Comparison of ENCODE assay signal across 11 mouse cellular contexts in the genomic region with DNA sequence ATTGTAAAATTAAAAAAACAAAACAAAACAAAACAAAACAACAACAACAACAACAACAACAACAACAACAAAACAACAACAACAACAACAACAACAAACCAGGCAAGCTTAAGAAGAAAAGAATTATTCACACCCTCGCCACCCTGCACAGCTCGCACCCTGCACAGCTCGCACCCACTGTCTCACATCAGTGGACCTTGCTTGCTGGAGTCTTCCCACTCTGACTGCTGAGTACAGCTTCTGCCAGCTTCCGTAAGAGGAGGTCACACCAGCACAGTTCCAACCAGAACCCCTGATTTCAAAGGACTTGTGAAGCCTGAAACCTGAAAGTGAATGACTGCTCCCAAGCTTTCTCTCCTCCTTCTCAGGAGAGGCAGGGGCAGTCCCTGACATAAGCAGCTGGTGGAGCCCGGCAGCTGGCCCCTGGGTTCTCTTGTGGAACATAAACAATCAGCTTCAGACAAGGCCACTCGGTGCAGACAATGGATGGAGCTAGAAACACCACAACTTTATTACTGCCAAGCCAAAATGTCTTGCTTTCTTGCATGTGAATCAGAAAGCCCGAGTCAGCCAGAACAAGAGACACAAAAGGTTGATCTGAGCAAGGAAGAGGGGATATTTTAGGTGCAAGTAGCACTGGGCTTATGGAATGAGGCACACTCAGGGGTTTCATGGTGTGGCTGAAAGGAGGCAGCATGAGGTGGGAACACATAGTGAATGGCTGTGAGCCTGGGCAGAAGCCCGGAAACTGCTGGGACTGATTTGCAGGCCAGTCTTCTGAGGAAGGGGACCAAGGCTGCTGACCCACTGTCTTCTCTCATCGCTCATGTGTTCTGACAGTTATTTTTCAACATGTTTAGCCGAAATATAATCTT.
DNase-seq lines count a peak whose midpoint lies in the region; ATAC-seq lines count a peak whose summit lies in the region.
"Had no signal": no experiment of that assay in that cellular context is flagged by ENCODE, and none has a peak within 500 bp of the region (broad histone marks: within the 10 kb centered on the region; RNA-seq: fewer than 3 reads in every experiment).

No protein-coding gene starts in this region.

- H3K4me1 ChIP-seq in intestine, embryonic 14.5 days (replicated peaks; ENCODE audit: control insufficient read depth, insufficient read depth, low read length), result no peaks in the 10 kb centered on the region; the same call in 1 of the 2 replicates
- H3K4me1 ChIP-seq in intestine, embryonic 15.5 days (replicated peaks), result no peaks in the 10 kb centered on the region
- 0 out of 2 replicates have a peak, but pooled peaks cover 3% of the 10 kb centered on the region for H3K4me1 ChIP-seq in midbrain, embryonic 15.5 days
- H3K4me1 ChIP-seq: liver, embryonic 13.5 days had no signal

- H3K27ac ChIP-seq in intestine, embryonic 14.5 days (ENCODE audit: low read depth), result no peak overlapping the region
- no peak overlapping the region for H3K27ac ChIP-seq in intestine, embryonic 15.5 days
- 0 out of 2 replicates have a peak overlapping the region, but pooled peaks have one; percentile 2 for H3K27ac ChIP-seq in midbrain, embryonic 15.5 days
- H3K27ac ChIP-seq: liver, embryonic 13.5 days had no signal

- 54% methylated on average over 10 of the region's 10 CpGs for WGBS in intestine, embryonic 14.5 days
- WGBS in intestine, embryonic 15.5 days, result 58% methylated on average over 10 of the region's 10 CpGs
- 53% methylated on average over 10 of the region's 10 CpGs for WGBS in midbrain, embryonic 15.5 days

- H3K9me3 ChIP-seq in intestine, embryonic 14.5 days (ENCODE audit: control insufficient read depth, low read length), result no peaks in the 10 kb centered on the region
- no peaks in the 10 kb centered on the region for H3K9me3 ChIP-seq in intestine, embryonic 15.5 days
- no peaks in the 10 kb centered on the region for H3K9me3 ChIP-seq in midbrain, embryonic 15.5 days
- H3K9me3 ChIP-seq: liver, embryonic 13.5 days had no signal

- peak; percentile 60 for DNase-seq in intestine, embryonic 14.5 days (ENCODE audit: low spot score)
- peak; percentile 70 for DNase-seq in embryo, embryonic 10.5 days (ENCODE audit: low spot score)
- DNase-seq in forelimb bud, embryonic 11.5 days (ENCODE audit: low read depth, low spot score), result peak; percentile 16
- DNase-seq in adrenal gland, postnatal 36 days, result no peak
- DNase-seq in lung, adult 18-20 months, result no peak
- no peak for DNase-seq in testis, postnatal 10 days (ENCODE audit: low spot score)
- DNase-seq: adrenal gland, postnatal 14 days; liver, embryonic 13.5 days; right cerebral cortex, postnatal 25 days had no signal

- H3K9ac ChIP-seq in intestine, embryonic 14.5 days (ENCODE audit: low read length), result no peak overlapping the region
- no peak overlapping the region for H3K9ac ChIP-seq in intestine, embryonic 15.5 days
- no peak overlapping the region for H3K9ac ChIP-seq in midbrain, embryonic 15.5 days
- H3K9ac ChIP-seq: liver, embryonic 13.5 days had no signal

- no peak overlapping the region for H3K4me2 ChIP-seq in intestine, embryonic 14.5 days (ENCODE audit: low read length)
- H3K4me2 ChIP-seq in intestine, embryonic 15.5 days (replicated peaks), result no peak overlapping the region
- no peak overlapping the region for H3K4me2 ChIP-seq in midbrain, embryonic 15.5 days
- H3K4me2 ChIP-seq: liver, embryonic 13.5 days had no signal

- no peaks in the 10 kb centered on the region for H3K36me3 ChIP-seq in intestine, embryonic 14.5 days (ENCODE audit: control insufficient read depth, insufficient read depth, low read length)
- no peaks in the 10 kb centered on the region for H3K36me3 ChIP-seq in intestine, embryonic 15.5 days
- no peaks in the 10 kb centered on the region for H3K36me3 ChIP-seq in midbrain, embryonic 15.5 days (replicated peaks)
- H3K36me3 ChIP-seq: liver, embryonic 13.5 days had no signal

- peak; percentile 55; the same call in 1 of the 2 replicates for ATAC-seq in intestine, embryonic 14.5 days (replicated peaks; ENCODE audit: low FRiP score, low TSS enrichment, low read depth)
- no peak; the same call in 1 of the 2 replicates for ATAC-seq in intestine, embryonic 15.5 days
- peak; percentile 62; the same call in 1 of the 2 replicates for ATAC-seq in midbrain, embryonic 15.5 days (replicated peaks)

- H3K4me3 ChIP-seq in intestine, embryonic 14.5 days (ENCODE audit: low read depth, low read length), result no peak overlapping the region
- no peak overlapping the region for H3K4me3 ChIP-seq in intestine, embryonic 15.5 days (replicated peaks)
- H3K4me3 ChIP-seq in midbrain, embryonic 15.5 days, result no peak overlapping the region
- H3K4me3 ChIP-seq: liver, embryonic 13.5 days had no signal

- no peaks in the 10 kb centered on the region for H3K27me3 ChIP-seq in intestine, embryonic 14.5 days (replicated peaks; ENCODE audit: control insufficient read depth, insufficient read depth, low read length)
- no peaks in the 10 kb centered on the region for H3K27me3 ChIP-seq in intestine, embryonic 15.5 days (replicated peaks)
- H3K27me3 ChIP-seq in midbrain, embryonic 15.5 days (replicated peaks), result no peaks in the 10 kb centered on the region
- H3K27me3 ChIP-seq: liver, embryonic 13.5 days had no signal

Comparison
In these comparisons a context has a peak if more than half of its experiments do, and no peak if none do; other contexts are left out.
1. DNase-seq: peak in intestine, embryonic 14.5 days (single experiment), embryo, embryonic 10.5 days (single experiment) and forelimb bud, embryonic 11.5 days (single experiment); none in adrenal gland, postnatal 36 days (0 of 2), lung, adult 18-20 months (0 of 2) and testis, postnatal 10 days (single experiment).